Mouse (Mus musculus): ENCODE results near the gene Olfr1337. TPM values are rescaled to one million over a fixed set of nuclear protein-coding genes. Genes with fewer than 3 reads are reported as not detected.

The Olfr1337 gene
- polyA plus RNA-seq, 1 experiment from 2014 or later = not detected

Other genes starting within 250 kb of the Olfr1337 start
- not detected in 2 replicates for gene Tmem125, start 238.5 kb downstream of the Olfr1337 start, polyA plus RNA-seq (2014; fragmentation: Nextera tagmentation; extraction: Ambion mirVana)
- 1.7 and 3.1 TPM in 2 replicates for gene Cfap57, start 161.8 kb downstream of the Olfr1337 start, polyA plus RNA-seq (2014; fragmentation: Nextera tagmentation; extraction: Ambion mirVana)
- gene Ebna1bp2, start 161.8 kb downstream of the Olfr1337 start, polyA plus RNA-seq (2014; fragmentation: Nextera tagmentation; extraction: Ambion mirVana) = 102 TPM in 2 replicates
- gene Olfr62, start 123.6 kb downstream of the Olfr1337 start, polyA plus RNA-seq (2014; fragmentation: Nextera tagmentation; extraction: Ambion mirVana) = not detected in 2 replicates
- gene Olfr1342, start 89.8 kb downstream of the Olfr1337 start, polyA plus RNA-seq (2014; fragmentation: Nextera tagmentation; extraction: Ambion mirVana) = not detected in 2 replicates
- not detected in 2 replicates for gene Olfr1341, start 79.1 kb downstream of the Olfr1337 start, polyA plus RNA-seq (2014; fragmentation: Nextera tagmentation; extraction: Ambion mirVana)
- not detected in 2 replicates for gene Olfr1340, start 62.4 kb downstream of the Olfr1337 start, polyA plus RNA-seq (2014; fragmentation: Nextera tagmentation; extraction: Ambion mirVana)
- gene Olfr1339, start 50.4 kb downstream of the Olfr1337 start, polyA plus RNA-seq (2014; fragmentation: Nextera tagmentation; extraction: Ambion mirVana) = not detected in 2 replicates
- not detected in 2 replicates for gene Olfr1338, start 23.8 kb downstream of the Olfr1337 start, polyA plus RNA-seq (2014; fragmentation: Nextera tagmentation; extraction: Ambion mirVana)
- not detected in 2 replicates for gene Olfr1335, start 27.4 kb upstream of the Olfr1337 start, polyA plus RNA-seq (2014; fragmentation: Nextera tagmentation; extraction: Ambion mirVana)
- gene Olfr1333, start 53.7 kb upstream of the Olfr1337 start, polyA plus RNA-seq (2014; fragmentation: Nextera tagmentation; extraction: Ambion mirVana) = not detected in 2 replicates
- not detected in 2 replicates for gene Olfr1331, start 82.1 kb upstream of the Olfr1337 start, polyA plus RNA-seq (2014; fragmentation: Nextera tagmentation; extraction: Ambion mirVana)
- not detected in 2 replicates for gene Olfr1330, start 106.0 kb upstream of the Olfr1337 start, polyA plus RNA-seq (2014; fragmentation: Nextera tagmentation; extraction: Ambion mirVana)
- not detected in 2 replicates for gene Olfr1329, start 134.9 kb upstream of the Olfr1337 start, polyA plus RNA-seq (2014; fragmentation: Nextera tagmentation; extraction: Ambion mirVana)
- gene Olfr1328, start 156.0 kb upstream of the Olfr1337 start, polyA plus RNA-seq (2014; fragmentation: Nextera tagmentation; extraction: Ambion mirVana) = not detected in 2 replicates
- not detected in 2 replicates for gene Lao1, start 179.0 kb upstream of the Olfr1337 start, polyA plus RNA-seq (2014; fragmentation: Nextera tagmentation; extraction: Ambion mirVana)